8 mouse cellular contexts compared by ENCODE assay signal in genomic region chr3:36613908-36614255, GRCm38 (mm10). TPM values are rescaled to one million over a fixed set of nuclear protein-coding genes. Genes with fewer than 3 reads are reported as not detected.
DNase-seq lines count a peak whose midpoint lies in the region; ATAC-seq and TF ChIP-seq lines count a peak whose summit lies in the region.

No protein-coding gene starts in this region.

- no peaks in the 10 kb centered on the region for H3K27me3 ChIP-seq in lung, embryonic 14.5 days (ENCODE audit: insufficient read depth, low read length)
- H3K27me3 ChIP-seq in forebrain, embryonic 14.5 days (replicated peaks; ENCODE audit: control insufficient read depth, insufficient read depth, low read length), result no peaks in the 10 kb centered on the region
- no peaks in the 10 kb centered on the region for H3K27me3 ChIP-seq in midbrain, embryonic 16.5 days (ENCODE audit: control insufficient read depth, insufficient read depth, low read depth, low read length)

- intact Hi-C loops in gastrocnemius, adult 2 months (cut with DNase I), result loop anchor here (5.0 kb wide), 1 partner anchor 42 kb away; the partner anchor contains the start of gene Ccna2
- intact Hi-C loops in gastrocnemius, postnatal 14 days (cut with DNase I; ENCODE audit: low total_unique reads), result no loop called here

- 68% methylated on average over 5 of the region's 5 CpGs for WGBS in lung, embryonic 14.5 days
- 60% methylated on average over 5 of the region's 5 CpGs for WGBS in forebrain, embryonic 14.5 days
- 71% methylated on average over 5 of the region's 5 CpGs for WGBS in midbrain, embryonic 16.5 days

- H3K9ac ChIP-seq in lung, embryonic 14.5 days, result no peak overlapping the region
- no peak overlapping the region for H3K9ac ChIP-seq in forebrain, embryonic 14.5 days (ENCODE audit: low read length)
- H3K9ac ChIP-seq in midbrain, embryonic 16.5 days (ENCODE audit: low read depth, low read length), result no peak overlapping the region; the same call in 1 of the 2 replicates

- ATAC-seq in lung, embryonic 14.5 days (ENCODE audit: insufficient read depth), result no peak
- no peak for ATAC-seq in forebrain, embryonic 14.5 days
- ATAC-seq in midbrain, embryonic 16.5 days, result no peak
- no peak for ATAC-seq in erythroid progenitor cell, adult 5-6 weeks (replicated peaks; ENCODE audit: low FRiP score, poor library complexity, severe bottlenecking)
- no peak for ATAC-seq in inflammation-experienced regulatory T-cells, adult 6 months

- H3K4me2 ChIP-seq in lung, embryonic 14.5 days, result peak overlapping the region; percentile 70
- peak overlapping the region; percentile 63 for H3K4me2 ChIP-seq in forebrain, embryonic 14.5 days (ENCODE audit: low read length)
- peak overlapping the region; percentile 72 for H3K4me2 ChIP-seq in midbrain, embryonic 16.5 days (ENCODE audit: low read length)

- no peaks in the 10 kb centered on the region for H3K9me3 ChIP-seq in lung, embryonic 14.5 days (ENCODE audit: low read depth, low read length)
- no peaks in the 10 kb centered on the region for H3K9me3 ChIP-seq in forebrain, embryonic 14.5 days (replicated peaks; ENCODE audit: control insufficient read depth, low read length)
- H3K9me3 ChIP-seq in midbrain, embryonic 16.5 days (replicated peaks; ENCODE audit: control insufficient read depth, low read length, poor library complexity, severe bottlenecking), result no peaks in the 10 kb centered on the region

- H3K27ac ChIP-seq in gastrocnemius, adult 2 months, result no peak overlapping the region
- H3K27ac ChIP-seq in lung, embryonic 14.5 days (ENCODE audit: low read depth), result no peak overlapping the region
- H3K27ac ChIP-seq in forebrain, embryonic 14.5 days (ENCODE audit: low read depth, low read length), result no peak overlapping the region
- peak overlapping the region; percentile 85 for H3K27ac ChIP-seq in midbrain, embryonic 16.5 days (ENCODE audit: low read length)

- no peaks in the 10 kb centered on the region for H3K4me1 ChIP-seq in lung, embryonic 14.5 days (ENCODE audit: insufficient read depth)
- H3K4me1 ChIP-seq in forebrain, embryonic 14.5 days (ENCODE audit: control insufficient read depth, insufficient read depth, low read length), result peaks cover 3% of the 10 kb centered on the region; the same call in 1 of the 2 replicates
- H3K4me1 ChIP-seq in midbrain, embryonic 16.5 days (ENCODE audit: control insufficient read depth, insufficient read depth, low read length), result peaks cover 7% of the 10 kb centered on the region

- no peak for TF ChIP-seq CTCF in gastrocnemius, adult 2 months (IDR thresholded peaks at IDR 0.05)
- no peak for TF ChIP-seq CTCF in lung, embryonic 14.5 days (IDR thresholded peaks at IDR 0.05; ENCODE audit: low read depth)

- no peaks in the 10 kb centered on the region for H3K36me3 ChIP-seq in lung, embryonic 14.5 days (ENCODE audit: insufficient read depth)
- no peaks in the 10 kb centered on the region for H3K36me3 ChIP-seq in forebrain, embryonic 14.5 days (ENCODE audit: control insufficient read depth, insufficient read depth, low read length)
- H3K36me3 ChIP-seq in midbrain, embryonic 16.5 days (ENCODE audit: control insufficient read depth, insufficient read depth, low read length), result 0 out of 2 replicates have a peak, but pooled peaks cover 4% of the 10 kb centered on the region

- peak overlapping the region; percentile 77 for H3K4me3 ChIP-seq in gastrocnemius, adult 2 months
- no peak overlapping the region for H3K4me3 ChIP-seq in lung, embryonic 14.5 days (ENCODE audit: low read depth, low read length)
- H3K4me3 ChIP-seq in forebrain, embryonic 14.5 days (ENCODE audit: low read depth, low read length), result no peak overlapping the region
- peak overlapping the region; percentile 67; the same call in 1 of the 2 replicates for H3K4me3 ChIP-seq in midbrain, embryonic 16.5 days (ENCODE audit: low read depth, low read length)

- no peak for DNase-seq in gastrocnemius, adult 2 months
- no peak for DNase-seq in gastrocnemius, postnatal 14 days
- no peak for DNase-seq in lung, embryonic 14.5 days
- DNase-seq in lung, postnatal 25 days (ENCODE audit: low spot score), result no peak
- peak; percentile 3 for DNase-seq in forebrain, embryonic 14.5 days (ENCODE audit: low spot score)

RNA-seq across cellular contexts. Expression of gene Bbs7, which starts 0.6 kb away (rescaled TPM):
- 1 to 10 TPM; 7.9 to 8.1 TPM for total RNA-seq in gastrocnemius, adult 2 months (2021)
- total RNA-seq in gastrocnemius, postnatal 14 days (2021), result 1 to 10 TPM; 4.9 to 5.0 TPM
- 19.2 and 19.9 TPM in 2 replicates for polyA plus RNA-seq in lung, embryonic 14.5 days (2014; fragmentation: Nextera tagmentation; extraction: Ambion mirVana)
- polyA plus RNA-seq in forebrain, embryonic 14.5 days (2014; fragmentation: Nextera tagmentation; extraction: Ambion mirVana), result 16.6 and 20.2 TPM in 2 replicates
- polyA plus RNA-seq in midbrain, embryonic 16.5 days (2015; fragmentation: Nextera tagmentation; extraction: Ambion mirVana), result 25.8 and 26.7 TPM in 2 replicates
- 0.72 TPM in 1 of 2 replicates, not detected in the other for total RNA-seq in erythroid progenitor cell, adult 5-6 weeks (2015; ENCODE audit: low replicate concordance)
- total RNA-seq in erythroid progenitor cell, adult 5-6 weeks (2017; ENCODE audit: low replicate concordance), result 1.2 and 3.2 TPM in 2 replicates
- 1 to 10 TPM in 1 of 3 experiments, under 1 TPM in 1, not detected in 1; 0.39 to 1.0 TPM for polyA plus RNA-seq in inflammation-experienced regulatory T-cells, adult 6 months (2017; shearing (Covaris generic))

RNA-seq across cellular contexts. Expression of gene Ccna2, which starts 41.9 kb away (rescaled TPM):
- under 1 TPM; 0.13 to 0.14 TPM for total RNA-seq in gastrocnemius, adult 2 months (2021)
- total RNA-seq in gastrocnemius, postnatal 14 days (2021), result 1 to 10 TPM; 7.4 to 7.7 TPM
- 281 and 285 TPM in 2 replicates for polyA plus RNA-seq in lung, embryonic 14.5 days (2014; fragmentation: Nextera tagmentation; extraction: Ambion mirVana)
- polyA plus RNA-seq in forebrain, embryonic 14.5 days (2014; fragmentation: Nextera tagmentation; extraction: Ambion mirVana), result 116 and 143 TPM in 2 replicates
- 17.6 and 23.6 TPM in 2 replicates for polyA plus RNA-seq in midbrain, embryonic 16.5 days (2015; fragmentation: Nextera tagmentation; extraction: Ambion mirVana)
- total RNA-seq in erythroid progenitor cell, adult 5-6 weeks (2015; ENCODE audit: low replicate concordance), result 790 and 816 TPM in 2 replicates
- total RNA-seq in erythroid progenitor cell, adult 5-6 weeks (2017; ENCODE audit: low replicate concordance), result 704 and 952 TPM in 2 replicates
- 10 to 100 TPM in 1 of 3 experiments, 1 to 10 TPM in 2; 2.7 to 42.2 (median 4.1) TPM for polyA plus RNA-seq in inflammation-experienced regulatory T-cells, adult 6 months (2017; shearing (Covaris generic))

Comparison
In these comparisons a context has a peak if more than half of its experiments do, and no peak if none do; other contexts are left out.
1. H3K4me3 ChIP-seq: peak in gastrocnemius, adult 2 months (single experiment) and midbrain, embryonic 16.5 days (single experiment); none in lung, embryonic 14.5 days (single experiment) and forebrain, embryonic 14.5 days (single experiment).
2. Peak in every context shown above with its lines, with median percentiles within 50 percentile points of each other: H3K4me2 ChIP-seq.